Mouse (Mus musculus): ENCODE measurements at regions not wholly inside any gene's neighbourhood (a gene's known extent, or its start where the extent isn't known, plus 50 kb on each side); places are given as distances from the start of the nearest gene placed in this dataset.

- TF ChIP-seq POLR2A (IDR thresholded peaks at IDR 0.05; ENCODE audit: low read depth, low read length) (no peak), CTCF (IDR thresholded peaks at IDR 0.05; ENCODE audit: extremely low read depth, insufficient read depth, insufficient read length, insufficient replicate concordance) (no peak)
Measured at GRCm38 (mm10) chr10:17343829-17344228, 379.2 kb upstream of the Cited2 start.

Measured in spleen, adult 2 months (tissue).